Mouse (Mus musculus): ENCODE data around the gene Heca. TPM values are rescaled to one million over a fixed set of nuclear protein-coding genes. Genes with fewer than 3 reads are reported as not detected.
"Not testable (repeated sequence)": the region's sequence is repeated elsewhere in the genome, so short reads cannot be mapped to it uniquely, and the experiment has no call there.

Heca gene
- polyA plus RNA-seq (2015; fragmentation: Nextera tagmentation; extraction: Ambion mirVana) = 3.8 and 4.4 TPM in 2 replicates

DNA sequence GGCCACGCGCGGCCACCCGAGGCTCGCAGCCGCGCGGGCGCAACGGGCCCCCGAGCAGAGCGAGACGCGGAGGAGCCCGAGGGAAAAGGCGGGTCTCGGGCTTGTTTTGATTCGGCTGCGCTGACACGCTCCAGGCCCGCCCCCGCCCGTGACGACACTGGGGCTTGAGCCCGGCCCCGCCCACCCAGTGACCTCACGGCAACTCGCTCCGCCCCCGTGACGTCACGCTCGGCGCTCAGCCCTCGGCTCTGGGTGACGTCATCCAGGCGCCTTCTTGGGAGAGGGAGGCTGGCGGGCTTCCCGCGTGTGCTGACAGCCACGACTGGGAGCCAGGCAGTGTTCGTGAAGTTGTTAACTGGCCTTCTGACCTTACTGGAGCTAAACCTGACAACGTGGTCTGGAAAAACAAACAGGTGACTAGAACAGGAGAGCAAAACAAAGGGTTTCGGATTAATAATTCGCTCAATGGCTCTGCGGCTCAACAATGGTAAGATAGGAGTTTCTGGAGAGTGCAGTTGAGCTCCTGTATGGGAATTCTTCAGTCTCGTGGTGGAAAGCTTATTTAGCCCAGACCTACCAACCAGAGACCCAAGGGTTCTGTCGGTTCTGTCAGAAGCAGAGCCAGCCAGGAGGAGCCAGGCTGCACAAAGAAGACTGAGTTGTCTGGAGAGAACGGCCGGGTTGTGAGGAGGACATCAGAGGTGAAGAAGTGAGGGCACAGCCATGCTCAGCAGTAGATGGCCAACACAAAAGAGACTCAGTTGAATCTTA lies at the start of gene Heca:
Gene Heca, minus strand, starts transcription at position 108 of the 771 bp plus-strand sequence.
- H3K27ac ChIP-seq = peak within 1 kb of the TSS; percentile 93
- no peaks in the 10 kb centered on the region for H3K9me3 ChIP-seq
- H3K4me1 ChIP-seq = peaks cover 5% of the 10 kb centered on the region; the same call in 1 of the 2 replicates
- ATAC-seq (ENCODE audit: insufficient read depth, low FRiP score, low read depth) = peak; percentile 96
- 5% methylated on average over 41 of the region's 50 CpGs for WGBS
- no peaks in the 10 kb centered on the region for H3K36me3 ChIP-seq
- peak within 1 kb of the TSS; percentile 78 for H3K9ac ChIP-seq
- H3K27me3 ChIP-seq (replicated peaks) = no peaks in the 10 kb centered on the region
- peak within 1 kb of the TSS; percentile 89 for H3K4me3 ChIP-seq (replicated peaks)
- peak within 1 kb of the TSS; percentile 65 for H3K4me2 ChIP-seq

DNA sequence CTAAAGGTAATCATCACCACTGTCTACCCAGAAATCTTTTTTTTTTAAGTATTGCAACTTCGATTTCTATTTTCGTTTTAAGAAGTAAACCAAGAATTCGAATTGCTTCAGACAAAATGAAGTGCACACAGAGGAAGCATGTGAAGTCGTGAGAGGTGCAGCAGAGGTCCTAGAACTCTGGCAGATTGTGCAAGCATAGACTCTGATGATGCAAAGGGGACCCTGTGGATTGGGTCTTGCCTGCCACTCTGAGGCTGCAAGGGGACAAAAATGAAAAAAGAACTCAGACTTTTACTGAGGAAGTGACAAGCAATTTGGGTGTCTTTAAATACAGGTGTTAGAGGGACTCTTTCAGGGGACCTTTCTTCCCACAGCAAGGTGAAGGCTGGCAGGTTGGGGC lies 42.7 kb upstream of the Heca start:
- ATAC-seq (ENCODE audit: insufficient read depth, low FRiP score, low read depth) = no peak
- WGBS = 82% methylated on average over 4 of the region's 4 CpGs
- no peak overlapping the region for H3K27ac ChIP-seq

DNA sequence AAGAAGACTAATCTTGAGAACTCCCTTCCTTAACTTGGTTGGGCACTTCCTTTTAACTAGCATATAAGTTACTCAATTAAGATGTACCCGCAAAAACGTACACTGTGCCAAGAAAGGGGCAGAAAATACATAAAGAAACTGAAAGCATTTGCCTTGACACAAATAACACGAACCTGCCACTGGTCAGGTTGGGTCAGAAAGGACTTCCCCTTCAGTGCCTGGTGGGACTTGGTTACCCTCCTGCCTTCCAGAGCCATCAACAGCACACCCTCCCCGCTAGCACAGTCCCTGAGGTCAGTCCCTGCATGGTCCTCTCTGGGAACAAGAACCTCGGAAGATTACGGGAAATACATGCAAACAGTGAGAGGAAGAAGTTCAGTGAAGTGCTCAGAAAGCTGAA lies 41.3 kb upstream of the Heca start:
- Histone ChIP-seq H3K4me2 (no peak overlapping the region), H3K4me1 (no peaks in the 10 kb centered on the region), H3K9ac (no peak overlapping the region), H3K36me3 (no peaks in the 10 kb centered on the region), H3K9me3 (no peaks in the 10 kb centered on the region), H3K27me3 (replicated peaks) (no peaks in the 10 kb centered on the region), H3K4me3 (replicated peaks) (no peak overlapping the region), H3K27ac (no peak overlapping the region)
- WGBS = 68% methylated on average over 6 of the region's 6 CpGs
- ATAC-seq (ENCODE audit: insufficient read depth, low FRiP score, low read depth) = no peak

More for the DNA sequence above, 42.7 kb upstream of the Heca start:
- H3K4me1 ChIP-seq = no peaks in the 10 kb centered on the region
- H3K36me3 ChIP-seq = no peaks in the 10 kb centered on the region
- no peaks in the 10 kb centered on the region for H3K9me3 ChIP-seq
- no peak overlapping the region for H3K9ac ChIP-seq
- no peaks in the 10 kb centered on the region for H3K27me3 ChIP-seq (replicated peaks)
- H3K4me2 ChIP-seq = no peak overlapping the region
- H3K4me3 ChIP-seq (replicated peaks) = no peak overlapping the region

DNA sequence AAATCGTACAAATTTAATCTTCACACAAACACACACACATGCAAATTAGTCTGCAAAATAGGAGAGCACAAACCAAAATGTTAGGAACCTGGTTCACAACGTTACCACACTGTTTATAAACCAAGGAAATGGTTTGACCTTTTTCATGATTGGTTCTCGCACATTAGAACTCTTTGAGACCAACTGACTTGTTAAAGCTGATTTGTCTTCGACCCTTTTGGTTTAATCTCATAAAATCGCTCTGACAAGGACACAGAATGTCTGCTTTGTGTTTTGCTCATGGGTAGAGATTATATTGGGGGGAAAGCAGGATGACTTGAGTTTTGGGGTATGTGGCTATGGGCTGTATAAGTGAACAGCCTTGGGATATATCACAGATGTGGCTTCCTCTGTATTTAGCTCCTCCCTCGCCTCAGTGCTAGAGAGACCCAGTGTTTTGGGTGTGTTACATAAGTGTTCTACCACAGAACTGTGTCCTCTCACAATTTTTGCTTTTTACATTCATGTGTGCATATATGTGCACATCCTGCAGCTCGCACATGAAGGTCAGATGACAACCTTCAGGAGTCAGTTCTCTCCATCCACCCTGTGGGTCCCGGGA lies 40.1 kb upstream of the Heca start:
- ATAC-seq (ENCODE audit: insufficient read depth, low FRiP score, low read depth) = no peak
- no peaks in the 10 kb centered on the region for H3K27me3 ChIP-seq (replicated peaks)
- H3K4me2 ChIP-seq = no peak overlapping the region
- no peaks in the 10 kb centered on the region for H3K36me3 ChIP-seq
- no peak overlapping the region for H3K4me3 ChIP-seq (replicated peaks)
- H3K9ac ChIP-seq = no peak overlapping the region
- H3K9me3 ChIP-seq = no peaks in the 10 kb centered on the region
- no peak overlapping the region for H3K27ac ChIP-seq
- no peaks in the 10 kb centered on the region for H3K4me1 ChIP-seq
- 80% methylated on average over 8 of the region's 8 CpGs for WGBS

DNA sequence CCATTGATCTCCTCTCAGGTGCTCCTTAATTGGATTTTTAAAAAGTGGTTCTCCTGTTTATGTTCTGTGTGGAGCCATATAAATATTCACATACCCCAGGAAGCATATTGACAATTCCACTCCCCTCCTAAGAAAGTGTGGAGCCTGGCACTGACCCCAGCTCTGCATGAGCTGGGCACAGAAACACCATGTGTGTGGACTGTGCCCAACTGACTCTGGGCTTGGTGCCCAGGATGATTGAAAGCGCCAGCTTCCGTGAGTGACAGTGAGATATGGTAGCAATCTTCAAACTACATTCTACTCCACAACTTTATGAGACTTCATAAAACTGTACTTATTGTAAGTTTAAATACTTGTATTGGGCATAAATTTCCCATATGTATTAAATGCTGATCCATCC lies 35.4 kb upstream of the Heca start:
- H3K4me1 ChIP-seq = no peaks in the 10 kb centered on the region
- no peak overlapping the region for H3K9ac ChIP-seq
- H3K4me2 ChIP-seq = no peak overlapping the region
- ATAC-seq (ENCODE audit: insufficient read depth, low FRiP score, low read depth) = no peak
- 90% methylated on average over 2 of the region's 2 CpGs for WGBS
- H3K4me3 ChIP-seq (replicated peaks) = no peak overlapping the region
- no peaks in the 10 kb centered on the region for H3K36me3 ChIP-seq
- H3K27ac ChIP-seq = no peak overlapping the region
- H3K9me3 ChIP-seq = no peaks in the 10 kb centered on the region
- H3K27me3 ChIP-seq (replicated peaks) = no peaks in the 10 kb centered on the region

DNA sequence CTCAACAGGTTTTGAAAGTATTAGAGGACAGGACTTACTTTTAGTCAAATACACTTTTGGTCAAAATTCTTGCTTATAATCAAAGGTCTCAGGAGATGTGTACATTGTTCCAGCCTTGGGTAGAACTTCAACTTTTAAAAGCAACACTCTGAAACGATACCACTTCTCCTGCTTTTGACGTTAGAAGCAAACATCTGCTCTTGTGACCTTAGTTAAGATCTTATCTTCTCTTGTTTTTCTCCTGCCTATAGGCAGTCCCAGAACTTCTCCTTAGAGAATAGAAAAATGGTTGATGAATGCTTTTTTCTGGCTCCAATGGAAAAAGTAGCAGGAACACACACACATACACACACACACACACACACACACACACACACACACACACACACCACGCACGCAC lies 18.2 kb upstream of the Heca start:
- Histone ChIP-seq H3K36me3 (no peaks in the 10 kb centered on the region), H3K27me3 (replicated peaks) (no peaks in the 10 kb centered on the region), H3K4me1 (no peaks in the 10 kb centered on the region), H3K9ac (no peak overlapping the region), H3K4me2 (no peak overlapping the region), H3K27ac (no peak overlapping the region), H3K4me3 (replicated peaks) (no peak overlapping the region), H3K9me3 (no peaks in the 10 kb centered on the region)
- no peak for ATAC-seq (ENCODE audit: insufficient read depth, low FRiP score, low read depth)
- 54% methylated on average over 4 of the region's 4 CpGs for WGBS

DNA sequence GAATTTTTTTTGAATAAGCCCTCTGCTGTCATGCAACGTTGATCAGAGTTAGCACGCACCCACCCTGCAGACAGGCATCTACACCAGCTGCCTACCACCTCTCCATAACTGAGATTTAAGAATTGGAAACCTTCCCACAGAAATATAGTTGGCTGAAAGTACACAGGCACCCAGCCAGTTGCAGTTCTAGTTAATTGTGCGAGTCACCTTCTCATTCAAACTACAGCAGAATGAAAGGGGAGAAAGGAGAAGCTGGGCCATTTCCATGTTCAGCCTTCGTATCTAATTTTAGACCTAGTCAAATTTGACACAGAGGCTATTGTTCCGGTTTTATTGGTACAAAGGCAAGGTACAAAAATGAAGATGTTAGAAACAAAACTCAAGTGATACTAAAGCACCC lies 2.9 kb upstream of the Heca start:
- WGBS = 75% methylated on average over 5 of the region's 5 CpGs
- Histone ChIP-seq H3K27me3 (replicated peaks) (no peaks in the 10 kb centered on the region), H3K9ac (no peak overlapping the region), H3K9me3 (no peaks in the 10 kb centered on the region), H3K36me3 (no peaks in the 10 kb centered on the region), H3K27ac (no peak overlapping the region), H3K4me3 (replicated peaks) (no peak overlapping the region), H3K4me1 (peaks cover 5% of the 10 kb centered on the region; the same call in 1 of the 2 replicates), H3K4me2 (no peak overlapping the region)
- no peak for ATAC-seq (ENCODE audit: insufficient read depth, low FRiP score, low read depth)

DNA sequence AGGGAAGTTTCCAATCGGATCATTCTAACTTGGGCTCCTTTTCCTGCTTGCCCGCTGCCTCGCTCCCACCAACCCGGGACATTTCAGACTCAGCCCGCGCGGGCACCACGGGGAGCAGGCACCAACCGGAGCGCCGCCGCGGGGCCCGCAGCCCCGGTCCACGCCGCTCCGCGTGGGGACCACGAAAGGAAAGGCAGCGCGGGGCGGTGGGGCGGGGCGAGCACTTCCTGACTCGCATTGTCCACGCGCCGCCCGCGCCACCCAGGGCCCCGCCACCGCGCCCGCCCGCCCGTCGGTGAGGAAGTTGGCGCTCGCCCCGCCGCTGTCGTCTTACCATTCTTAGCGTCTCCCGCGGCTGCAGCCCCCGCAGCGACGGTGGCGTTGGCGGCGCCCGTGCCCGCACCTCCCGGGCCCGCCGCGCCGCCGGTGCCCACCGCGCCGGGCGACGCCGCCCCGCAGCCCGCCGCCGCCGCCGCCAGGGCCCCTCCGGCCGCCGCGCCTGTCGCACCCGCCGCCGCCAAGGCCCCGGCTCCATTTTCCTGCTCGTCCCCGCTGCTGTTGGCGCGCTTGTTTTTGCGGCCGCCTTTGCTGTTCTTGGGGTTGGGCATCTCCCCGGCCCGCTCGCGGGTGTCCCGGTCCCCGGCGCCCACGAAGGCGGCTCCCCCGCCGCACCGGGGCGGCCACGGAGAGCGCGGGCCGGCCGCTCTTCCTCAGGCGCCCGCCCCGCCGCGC lies 526 bp downstream of the Heca start:
- Histone ChIP-seq H3K9me3 (no peaks in the 10 kb centered on the region), H3K27ac (peak overlapping the region; percentile 93), H3K4me1 (peaks cover 5% of the 10 kb centered on the region; the same call in 1 of the 2 replicates), H3K27me3 (replicated peaks) (no peaks in the 10 kb centered on the region), H3K4me3 (replicated peaks) (peak overlapping the region; percentile 89), H3K9ac (peak overlapping the region; percentile 78), H3K4me2 (peak overlapping the region; percentile 65), H3K36me3 (no peaks in the 10 kb centered on the region)
- peak; percentile 33; the same call in 1 of the 2 replicates for ATAC-seq (ENCODE audit: insufficient read depth, low FRiP score, low read depth)
- under 1% methylated on average over 72 of the region's 110 CpGs for WGBS

DNA sequence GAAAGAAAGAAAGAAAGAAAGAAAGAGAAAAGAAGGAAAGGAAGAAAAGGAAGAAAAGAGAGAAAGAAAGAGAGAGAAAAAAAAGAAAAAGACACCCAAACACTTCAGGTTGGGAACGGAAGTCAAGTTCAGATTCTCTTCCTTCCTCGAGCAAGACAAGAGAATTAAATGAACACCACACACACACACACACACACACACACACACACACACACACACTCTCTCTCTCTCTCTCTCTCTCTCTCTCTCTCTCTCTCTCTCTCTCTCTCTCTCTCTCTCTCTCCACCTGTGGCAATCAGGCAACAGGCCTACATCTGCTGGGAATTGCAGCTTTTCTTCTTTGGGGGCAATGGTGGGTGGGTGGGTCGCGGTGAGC lies 1.1 kb downstream of the Heca start:
- ATAC-seq (ENCODE audit: insufficient read depth, low FRiP score, low read depth); H3K9me3 ChIP-seq; H3K4me1 ChIP-seq; H3K27me3 ChIP-seq (replicated peaks); H3K36me3 ChIP-seq: not testable (repeated sequence)
- Histone ChIP-seq H3K4me3 (replicated peaks) (peak overlapping the region; percentile 89), H3K9ac (peak overlapping the region; percentile 78), H3K4me2 (peak overlapping the region; percentile 65), H3K27ac (peak overlapping the region; percentile 93)
- WGBS = 6% methylated on average over 4 of the region's 4 CpGs

DNA sequence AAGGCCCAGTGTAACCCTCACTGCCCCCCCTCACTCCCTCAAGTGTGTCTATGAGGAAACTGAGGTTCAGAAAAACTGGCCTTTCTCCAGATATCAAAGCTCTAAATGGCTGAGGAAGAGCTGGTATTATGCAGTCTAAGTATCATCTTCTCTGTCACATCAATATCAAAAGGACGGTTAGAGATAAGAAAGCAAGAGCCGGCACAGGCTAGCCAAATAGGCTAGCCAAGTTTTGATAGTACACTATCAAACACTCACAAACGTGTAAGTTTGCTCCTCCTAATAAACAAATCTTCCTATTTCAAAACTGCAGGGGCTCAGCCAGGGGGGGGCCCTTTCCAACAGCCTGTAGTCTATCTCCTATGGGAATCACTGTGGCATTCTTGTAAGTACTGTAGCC lies 1.8 kb downstream of the Heca start:
- Histone ChIP-seq H3K9ac (no peak overlapping the region), H3K4me3 (replicated peaks) (peak overlapping the region; percentile 89; the same call in 1 of the 2 replicates), H3K36me3 (no peaks in the 10 kb centered on the region), H3K4me1 (peaks cover 5% of the 10 kb centered on the region; the same call in 1 of the 2 replicates), H3K27ac (no peak overlapping the region), H3K9me3 (no peaks in the 10 kb centered on the region), H3K4me2 (peak overlapping the region; percentile 65), H3K27me3 (replicated peaks) (no peaks in the 10 kb centered on the region)
- no peak for ATAC-seq (ENCODE audit: insufficient read depth, low FRiP score, low read depth)
- 25% methylated on average over 3 of the region's 3 CpGs for WGBS

DNA sequence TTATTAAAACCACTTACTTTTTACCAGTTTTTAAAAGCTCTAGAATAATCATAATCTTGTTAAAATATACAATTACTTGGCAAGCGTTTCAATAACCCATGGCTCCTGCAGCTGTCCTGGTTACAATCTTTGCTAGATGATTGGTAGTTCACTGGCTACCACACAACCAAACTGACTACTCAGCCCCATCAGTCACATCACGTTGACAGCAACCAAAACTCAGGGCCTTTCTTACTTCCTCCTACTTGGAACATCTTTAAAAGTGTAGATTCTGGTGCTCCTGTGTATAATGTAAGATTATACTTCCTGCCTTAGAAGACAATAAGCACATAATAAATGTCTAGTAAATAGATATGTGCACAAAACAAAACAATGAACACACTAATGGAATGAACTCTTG lies 14.2 kb downstream of the Heca start:
- no peak overlapping the region for H3K9ac ChIP-seq
- peaks cover 6% of the 10 kb centered on the region; the same call in 1 of the 2 replicates for H3K4me1 ChIP-seq
- no peak overlapping the region for H3K27ac ChIP-seq
- H3K4me3 ChIP-seq (replicated peaks) = no peak overlapping the region
- H3K9me3 ChIP-seq = no peaks in the 10 kb centered on the region
- H3K27me3 ChIP-seq (replicated peaks) = no peaks in the 10 kb centered on the region
- H3K36me3 ChIP-seq = no peaks in the 10 kb centered on the region
- 45% methylated on average over 2 of the region's 2 CpGs for WGBS
- ATAC-seq (ENCODE audit: insufficient read depth, low FRiP score, low read depth) = no peak
- H3K4me2 ChIP-seq = no peak overlapping the region

DNA sequence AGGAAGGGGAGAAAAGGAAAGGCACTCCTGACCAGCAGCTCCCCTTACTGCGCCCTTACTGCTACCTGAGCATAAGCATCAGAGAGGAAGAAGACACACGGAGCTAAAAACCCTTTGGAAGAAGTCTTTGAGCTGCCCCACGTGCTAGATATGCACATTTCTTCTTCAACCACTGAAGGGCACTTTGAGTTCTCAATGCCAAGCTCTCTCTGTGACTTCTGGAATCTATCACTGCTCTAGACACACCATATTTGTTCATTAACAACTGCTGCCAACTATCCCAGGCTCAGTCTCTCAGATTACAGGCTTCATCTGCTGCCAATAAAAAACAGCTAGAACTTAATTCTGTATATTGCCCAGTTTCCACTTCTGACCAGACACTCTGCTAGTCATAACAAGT lies 15.7 kb downstream of the Heca start:
- Histone ChIP-seq H3K27ac (no peak overlapping the region), H3K4me3 (replicated peaks) (no peak overlapping the region), H3K4me1 (peaks cover 6% of the 10 kb centered on the region; the same call in 1 of the 2 replicates), H3K9me3 (no peaks in the 10 kb centered on the region), H3K9ac (no peak overlapping the region), H3K27me3 (replicated peaks) (no peaks in the 10 kb centered on the region), H3K4me2 (no peak overlapping the region), H3K36me3 (no peaks in the 10 kb centered on the region)
- 67% methylated on average over 3 of the region's 3 CpGs for WGBS
- no peak for ATAC-seq (ENCODE audit: insufficient read depth, low FRiP score, low read depth)
